7 mouse cellular contexts compared by ENCODE assay signal in genomic region chr6:144273425-144273824, GRCm38 (mm10).
A peak's percentile ranks its signal among the peaks of the same experiment; 100 is the strongest.
DNase-seq lines count a peak whose midpoint lies in the region; ATAC-seq lines count a peak whose summit lies in the region.
"Not testable (repeated sequence)": the region's sequence is repeated elsewhere in the genome, so short reads cannot be mapped to it uniquely, and the experiment has no call there.

No protein-coding gene starts in this region.

- peak overlapping the region; percentile 65 for H3K27ac ChIP-seq in forebrain, embryonic 10.5 days
- peak overlapping the region; percentile 41 for H3K27ac ChIP-seq in hindbrain, embryonic 10.5 days
- H3K27ac ChIP-seq in intestine, embryonic 16.5 days (ENCODE audit: low read length): not testable (repeated sequence)
- H3K27ac ChIP-seq in midbrain, embryonic 10.5 days (replicated peaks): peak overlapping the region; percentile 65

- H3K4me2 ChIP-seq in intestine, embryonic 16.5 days (ENCODE audit: low read depth, low read length): not testable (repeated sequence)

- peaks cover 14% of the 10 kb centered on the region for H3K4me1 ChIP-seq in forebrain, embryonic 10.5 days
- H3K4me1 ChIP-seq in hindbrain, embryonic 10.5 days (replicated peaks): peaks cover 14% of the 10 kb centered on the region
- H3K4me1 ChIP-seq in intestine, embryonic 16.5 days (ENCODE audit: control insufficient read depth, insufficient read depth, low read length): not testable (repeated sequence)
- peaks cover 13% of the 10 kb centered on the region for H3K4me1 ChIP-seq in midbrain, embryonic 10.5 days

- not testable (repeated sequence) for H3K36me3 ChIP-seq in forebrain, embryonic 10.5 days (replicated peaks); hindbrain, embryonic 10.5 days; intestine, embryonic 16.5 days (ENCODE audit: control insufficient read depth, insufficient read depth, low read length); midbrain, embryonic 10.5 days

- not testable (repeated sequence) for H3K4me3 ChIP-seq in forebrain, embryonic 10.5 days; hindbrain, embryonic 10.5 days; intestine, embryonic 16.5 days (ENCODE audit: low read length); midbrain, embryonic 10.5 days

- WGBS in forebrain, embryonic 10.5 days: 8% methylated on average over 4 of the region's 4 CpGs
- 19% methylated on average over 4 of the region's 4 CpGs for WGBS in hindbrain, embryonic 10.5 days
- 50% methylated on average over 4 of the region's 4 CpGs for WGBS in intestine, embryonic 16.5 days
- 20% methylated on average over 4 of the region's 4 CpGs for WGBS in midbrain, embryonic 10.5 days

- peak; percentile 89 for DNase-seq in ES-CJ7 (ENCODE audit: low read depth, low spot score)
- DNase-seq in WW6 (ENCODE audit: low read depth, low spot score): peak; percentile 59
- DNase-seq in forebrain, embryonic 10.5 days (ENCODE audit: extremely low spot score, low spot score); hindbrain, embryonic 10.5 days (ENCODE audit: low spot score); midbrain, embryonic 10.5 days (ENCODE audit: low spot score): not testable (repeated sequence)
- DNase-seq in yolk sac, embryonic 10.5 days (ENCODE audit: low spot score): peak; percentile 33

- not testable (repeated sequence) for H3K9ac ChIP-seq in intestine, embryonic 16.5 days (ENCODE audit: low read depth, low read length)

- not testable (repeated sequence) for H3K27me3 ChIP-seq in forebrain, embryonic 10.5 days (ENCODE audit: poor library complexity, severe bottlenecking); hindbrain, embryonic 10.5 days (ENCODE audit: insufficient read depth, poor library complexity, severe bottlenecking); intestine, embryonic 16.5 days (replicated peaks; ENCODE audit: control insufficient read depth, insufficient read depth, low read length)
- peaks cover 13% of the 10 kb centered on the region; the same call in 1 of the 2 replicates for H3K27me3 ChIP-seq in midbrain, embryonic 10.5 days (ENCODE audit: low read depth, poor library complexity, severe bottlenecking)

- peak; percentile 77 for ATAC-seq in intestine, embryonic 16.5 days

- H3K9me3 ChIP-seq in forebrain, embryonic 10.5 days; hindbrain, embryonic 10.5 days; intestine, embryonic 16.5 days (ENCODE audit: control insufficient read depth, low read length); midbrain, embryonic 10.5 days (replicated peaks): not testable (repeated sequence)
